Comparison of ENCODE assay signal across 24 mouse cellular contexts in genomic region chr5:35005659-35006058, GRCm38 (mm10). TPM values are rescaled to one million over a fixed set of nuclear protein-coding genes. Genes with fewer than 3 reads are reported as not detected.
"Had no signal": no experiment of that assay in that cellular context is flagged by ENCODE, and none has a peak within 500 bp of the region (broad histone marks: within the 10 kb centered on the region; RNA-seq: fewer than 3 reads in every experiment).

No protein-coding gene starts in this region.

- H3K4me1 ChIP-seq: lung, embryonic 15.5 days had no signal

- H3K9ac ChIP-seq: lung, embryonic 15.5 days; midbrain, embryonic 13.5 days; neural tube, embryonic 13.5 days had no signal

- H3K9me3 ChIP-seq: lung, embryonic 15.5 days; megakaryocyte, embryonic 14.5 days; midbrain, embryonic 10.5 days; midbrain, embryonic 13.5 days; neural tube, embryonic 13.5 days had no signal

- H3K27me3 ChIP-seq: lung, embryonic 15.5 days; megakaryocyte, embryonic 14.5 days; midbrain, embryonic 13.5 days; neural tube, embryonic 13.5 days had no signal

- H3K4me2 ChIP-seq: lung, embryonic 15.5 days; midbrain, embryonic 13.5 days; neural tube, embryonic 13.5 days had no signal

- ATAC-seq: intestine, postnatal 0 days; midbrain, embryonic 13.5 days; midbrain, embryonic 16.5 days had no signal

- DNase-seq: kidney, adult 2 months; kidney, postnatal 25 days; layer of hippocampus, postnatal 36 days; lung, adult 18-20 months; lung, postnatal 10 days; lung, postnatal 36 days; retina, postnatal 1 day; thymus, adult 2 months; thymus, postnatal 14 days; thymus, postnatal 4 days had no signal

- H3K4me3 ChIP-seq: layer of hippocampus, adult 2 months; left cerebral cortex, adult 2 months; lung, embryonic 15.5 days; megakaryocyte, embryonic 14.5 days; midbrain, embryonic 10.5 days; midbrain, embryonic 13.5 days; myocyte; neural tube, embryonic 13.5 days had no signal

- H3K27ac ChIP-seq: kidney, postnatal 0 days; layer of hippocampus, adult 2 months; left cerebral cortex, adult 2 months; lung, embryonic 15.5 days; midbrain, embryonic 10.5 days; midbrain, embryonic 13.5 days; neural tube, embryonic 13.5 days; stomach, postnatal 0 days had no signal

RNA-seq across cellular contexts. Expression of gene Hgfac, which starts 35.6 kb away (rescaled TPM):
- total RNA-seq: monocyte, adult 5-6 weeks; neutrophil, adult 5-6 weeks had no signal

RNA-seq across cellular contexts. Expression of gene Dok7, which starts 50.9 kb away (rescaled TPM):
- total RNA-seq: monocyte, adult 5-6 weeks; neutrophil, adult 5-6 weeks had no signal
